Mouse (Mus musculus): Measurements from ENCODE around the gene Olig1.

Olig1 gene

GRCm38 (mm10) chr16:91246292-91246691 lies 23.3 kb upstream of the Olig1 start:
- no peak for DNase-seq

GRCm38 (mm10) chr16:91255419-91256164 lies 14.0 kb upstream of the Olig1 start:
- peak; percentile 21 to 44 for DNase-seq

GRCm38 (mm10) chr16:91258956-91259355 lies 10.6 kb upstream of the Olig1 start:
- no peak for DNase-seq

GRCm38 (mm10) chr16:91260861-91261260 lies 8.7 kb upstream of the Olig1 start:
- DNase-seq = no peak

DNA sequence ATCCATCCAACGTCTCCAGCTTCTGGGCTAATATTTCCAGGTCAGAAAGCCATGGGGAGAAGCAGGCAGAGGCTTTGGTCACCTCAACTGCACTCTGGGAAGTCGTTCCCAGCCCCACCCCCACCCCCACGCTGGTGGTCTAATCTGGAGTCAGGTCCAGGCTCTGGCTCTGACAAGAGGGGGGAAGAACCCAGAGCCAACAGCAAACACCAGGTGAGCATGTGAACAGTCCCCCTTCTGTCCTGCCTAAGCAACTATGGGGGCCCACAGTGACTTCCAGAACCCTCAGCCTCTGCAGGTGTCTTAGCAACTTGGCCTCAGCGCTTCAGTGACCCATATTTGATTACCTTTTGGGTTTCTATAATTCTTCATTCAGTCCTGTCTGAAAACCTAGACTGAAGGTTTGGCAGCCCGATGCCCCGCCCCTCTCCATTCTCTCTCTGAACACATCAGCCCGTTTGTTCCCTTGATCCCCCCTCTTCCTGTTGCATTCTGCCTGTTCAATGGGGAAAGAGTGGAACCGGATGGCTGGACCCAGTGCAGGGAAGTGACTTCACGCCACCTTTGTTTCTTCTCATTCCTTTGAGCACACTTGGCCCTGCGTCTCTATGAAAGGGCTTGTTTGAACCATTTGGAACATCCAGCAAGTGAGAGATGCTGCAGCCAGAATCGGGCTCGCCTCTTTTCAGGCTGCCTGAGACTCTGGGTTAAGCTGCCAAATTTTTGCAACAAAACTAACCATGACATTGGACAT lies 6.9 kb upstream of the Olig1 start:
- no peak for DNase-seq

DNA sequence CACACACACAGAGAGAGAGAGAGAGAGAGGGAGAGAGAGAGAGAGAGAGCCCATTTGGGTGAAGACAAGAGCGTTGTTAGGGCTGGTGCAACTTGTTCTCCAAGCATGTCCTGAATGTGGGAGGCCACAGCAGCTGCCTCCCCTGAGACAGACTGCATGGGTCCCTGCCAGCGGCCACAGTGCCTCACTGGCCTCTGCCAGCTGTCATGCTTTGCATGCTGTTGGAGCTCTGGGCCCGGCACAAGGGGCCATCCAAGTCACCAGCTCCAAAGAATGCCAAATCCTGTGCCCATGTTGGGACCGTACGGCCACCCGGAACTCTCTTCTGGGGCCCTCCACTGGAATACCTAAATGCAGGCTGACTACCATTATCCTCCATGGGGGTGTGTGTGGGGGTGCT lies 3.6 kb upstream of the Olig1 start:
- peak in 1 of 2 experiments; percentile 3 for DNase-seq

DNA sequence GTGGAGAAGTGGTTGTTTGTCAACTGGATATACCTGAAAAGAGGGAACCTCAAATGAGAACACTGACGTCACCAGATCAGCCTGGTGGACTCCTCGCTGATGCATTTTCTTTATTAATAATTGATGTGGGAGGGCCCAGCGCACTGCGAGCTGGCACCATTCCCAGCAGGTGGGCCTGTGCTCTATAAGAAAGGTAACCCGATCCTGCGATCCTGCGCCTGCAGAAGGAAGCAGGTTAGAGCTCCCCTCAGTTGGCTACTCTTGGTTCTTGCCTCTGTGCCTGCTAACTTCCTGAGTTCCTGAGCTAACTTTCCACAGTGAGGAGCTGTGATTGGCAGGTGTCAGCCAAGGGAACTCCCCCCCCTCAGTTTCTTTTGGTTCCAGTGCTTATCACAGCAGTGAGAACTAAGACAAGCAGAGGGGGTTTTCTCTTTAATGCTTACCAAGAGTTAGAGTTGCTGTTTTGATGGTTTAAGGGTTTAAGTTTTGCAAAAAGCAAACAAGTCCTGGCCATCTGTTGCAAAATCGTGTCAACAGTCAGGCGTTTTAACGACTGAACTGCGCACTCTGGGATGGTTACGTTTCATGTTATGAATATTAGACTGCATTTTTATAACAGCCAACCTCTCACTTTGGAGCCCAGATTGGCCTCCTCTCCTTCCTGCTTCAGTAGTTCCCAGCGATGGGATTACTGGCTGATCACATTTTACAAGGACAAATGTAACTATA lies 684 bp upstream of the Olig1 start:
- DNase-seq = no peak

- DNase-seq = no peak
These were observed 820 bp downstream of the Olig1 start for GRCm38 (mm10) chr16:91270212-91270971.

DNA sequence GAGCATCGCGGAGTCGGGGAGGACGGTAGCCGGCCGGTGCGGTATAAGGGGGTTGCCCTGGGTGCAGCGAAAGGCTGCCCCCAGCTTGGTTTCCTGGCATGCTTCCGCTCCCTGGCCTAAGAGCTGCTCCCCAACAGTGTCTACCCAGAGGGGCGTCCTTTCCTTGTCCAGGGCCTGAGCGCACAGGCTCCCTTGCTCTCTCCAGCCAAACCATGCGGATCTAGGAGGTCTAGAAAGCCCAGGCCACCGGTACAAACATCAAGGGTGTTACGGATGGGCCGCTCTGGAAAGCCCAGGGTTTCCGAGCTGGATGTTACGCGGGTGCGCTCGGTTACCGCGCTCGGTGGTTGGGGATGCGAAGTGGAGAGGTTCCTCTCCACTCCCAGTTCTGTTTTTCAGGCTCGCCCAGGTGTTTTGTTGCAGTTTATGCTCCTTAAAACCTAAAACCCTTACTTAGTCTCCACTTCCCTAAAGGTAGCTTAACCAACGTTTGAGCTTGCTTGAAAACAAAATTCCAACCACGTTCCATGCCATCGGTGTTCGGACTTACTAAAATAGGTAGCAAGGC lies 1.5 kb downstream of the Olig1 start:
- DNase-seq = no peak

DNA sequence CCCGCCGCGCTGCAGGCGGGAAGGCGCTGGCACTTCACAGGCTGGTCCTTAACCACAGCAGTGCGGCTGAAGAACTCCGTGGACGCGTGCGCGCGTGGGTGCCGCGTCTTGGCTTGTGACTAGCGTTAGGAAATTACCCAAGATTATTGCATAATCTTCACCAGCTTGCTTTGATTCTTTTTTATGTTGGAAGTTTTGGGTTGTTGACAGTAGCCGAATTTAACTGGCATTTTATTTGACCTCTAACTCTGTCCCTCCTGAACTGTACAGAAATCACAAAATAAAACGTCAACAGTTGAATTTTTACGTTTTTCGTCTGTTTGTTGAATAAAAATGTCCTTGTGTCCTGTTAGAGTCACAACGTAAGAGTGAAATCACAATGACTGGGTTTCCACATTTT lies 2.1 kb downstream of the Olig1 start:
- no peak for DNase-seq

- no peak for DNase-seq
These were observed 10.9 kb downstream of the Olig1 start for GRCm38 (mm10) chr16:91280516-91280915.

DNA sequence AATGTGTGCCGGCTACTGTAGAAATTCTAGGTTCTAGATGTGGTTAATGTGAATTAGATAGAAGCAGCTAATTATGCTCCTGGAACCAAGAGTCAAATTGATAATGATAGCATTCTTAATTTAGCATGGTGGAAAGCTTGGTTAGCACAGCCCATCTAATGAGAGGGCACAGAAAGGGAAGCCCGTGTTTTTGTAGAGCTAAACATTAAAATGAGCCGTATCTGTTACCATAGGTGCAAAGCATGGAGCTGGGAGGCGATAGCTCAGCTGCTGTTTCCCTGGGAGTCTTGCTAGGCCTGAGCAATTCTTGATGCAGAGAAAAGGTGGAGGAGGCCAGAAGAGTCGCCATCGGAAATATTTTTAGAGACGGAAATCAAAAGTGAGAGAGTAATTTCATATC lies 22.5 kb downstream of the Olig1 start:
- DNase-seq = no peak

DNA sequence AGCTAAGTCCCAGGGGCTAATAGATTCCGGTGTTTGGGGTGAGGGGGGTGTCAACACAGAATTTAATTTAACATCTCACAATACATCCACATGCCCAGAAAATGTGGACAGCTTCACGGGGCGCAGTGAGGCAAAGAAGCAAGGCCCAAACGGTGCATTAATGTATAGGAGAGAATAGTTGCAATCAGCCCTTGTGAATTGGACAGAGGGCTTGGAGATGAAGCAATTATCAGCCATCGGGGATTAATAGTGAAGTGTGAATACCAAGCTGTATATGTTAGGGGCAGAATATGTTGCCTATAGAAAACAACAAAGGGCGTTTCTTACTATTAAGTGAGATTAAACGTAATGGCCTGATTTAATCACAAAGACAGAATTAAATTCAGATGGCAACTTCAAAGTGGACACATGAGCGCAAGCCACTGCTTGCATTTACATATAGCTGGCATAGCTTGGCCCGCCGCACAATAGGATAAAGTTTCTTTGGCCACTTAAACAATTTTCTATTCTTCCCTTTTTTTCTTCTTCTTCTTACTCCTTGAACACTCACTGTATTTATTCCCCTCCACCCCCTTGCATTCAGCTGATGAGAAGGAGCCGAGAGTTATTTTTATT lies 23.3 kb downstream of the Olig1 start:
- no peak for DNase-seq

DNA sequence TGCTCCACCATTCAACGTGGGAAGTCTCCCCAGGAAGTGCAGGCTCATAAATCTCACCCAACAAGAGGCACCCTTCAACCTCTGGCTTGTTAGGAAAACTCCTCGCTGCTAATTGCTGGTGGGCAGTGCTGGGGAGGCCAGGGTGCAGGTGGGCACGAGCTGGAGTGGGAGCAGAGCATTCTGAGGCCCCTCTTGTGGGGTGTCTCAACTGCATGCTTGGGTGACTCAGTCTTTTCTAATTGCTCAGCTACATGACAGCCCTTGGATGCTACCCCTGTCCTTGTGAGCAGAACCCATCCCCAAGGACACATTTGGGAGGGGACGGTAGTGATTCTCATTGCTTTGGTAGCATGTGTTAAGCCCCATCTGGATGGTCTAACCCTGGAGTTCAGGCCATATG lies 28.2 kb downstream of the Olig1 start:
- DNase-seq = no peak

DNA sequence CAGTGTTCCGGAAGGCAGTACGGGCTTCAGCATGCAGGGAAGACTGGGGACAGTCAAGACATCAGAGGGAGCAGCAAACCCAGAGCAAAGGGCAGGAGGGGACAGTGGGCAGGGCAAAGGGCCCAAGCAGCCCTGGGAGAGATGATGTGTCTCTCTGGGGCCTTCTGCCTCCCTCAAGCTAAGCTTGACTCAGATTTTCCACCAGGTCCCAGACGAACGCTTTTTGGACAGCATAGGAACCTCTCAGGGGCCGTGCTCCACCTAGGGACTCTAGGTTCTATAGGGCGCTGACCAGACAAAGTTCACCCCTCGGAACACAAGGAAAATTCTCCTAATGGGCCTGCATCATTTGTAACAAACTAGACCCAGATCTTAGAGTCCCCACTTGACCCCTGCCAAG lies 29.8 kb downstream of the Olig1 start:
- DNase-seq = no peak

DNA sequence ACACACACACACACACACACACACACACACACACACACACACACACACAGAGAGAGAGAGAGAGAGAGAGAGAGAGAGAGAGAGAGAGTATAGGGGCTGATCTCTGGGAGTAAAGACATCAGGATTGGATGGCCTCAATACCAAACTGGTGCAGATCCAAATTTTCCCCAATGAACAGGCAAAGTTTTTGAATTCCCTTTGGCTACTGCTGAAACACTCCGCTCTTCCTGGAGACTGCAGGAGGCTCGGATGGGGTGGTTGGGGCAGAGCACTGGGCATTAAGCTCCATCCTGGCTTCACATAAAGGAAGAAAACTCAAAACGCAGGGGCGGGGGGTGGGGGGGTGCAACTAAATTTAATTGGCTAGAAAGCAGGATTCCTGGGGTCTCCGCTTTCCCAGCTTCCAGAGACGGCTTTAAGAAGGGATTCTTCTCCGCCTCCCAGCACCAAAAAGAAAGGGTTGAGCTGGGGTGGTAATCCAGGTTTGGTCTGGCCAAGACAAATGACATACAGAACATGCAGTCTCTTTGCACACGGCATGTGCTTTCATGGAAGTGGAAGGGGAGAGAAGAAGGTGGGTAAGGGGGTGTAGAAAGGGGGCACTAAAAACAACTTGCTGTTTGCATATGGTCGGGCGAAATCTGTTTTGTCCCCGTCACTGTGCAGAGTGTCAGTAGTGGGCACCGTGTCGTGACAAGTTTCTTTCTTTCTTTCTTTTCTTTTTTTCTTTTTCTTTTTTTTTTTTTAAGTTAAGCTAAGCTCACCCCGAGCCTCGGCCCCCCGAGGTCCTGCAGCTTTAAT lies 31.3 kb downstream of the Olig1 start:
- DNase-seq = no peak

- DNase-seq = no peak
These were observed 31.9 kb downstream of the Olig1 start for GRCm38 (mm10) chr16:91301454-91301853.

DNA sequence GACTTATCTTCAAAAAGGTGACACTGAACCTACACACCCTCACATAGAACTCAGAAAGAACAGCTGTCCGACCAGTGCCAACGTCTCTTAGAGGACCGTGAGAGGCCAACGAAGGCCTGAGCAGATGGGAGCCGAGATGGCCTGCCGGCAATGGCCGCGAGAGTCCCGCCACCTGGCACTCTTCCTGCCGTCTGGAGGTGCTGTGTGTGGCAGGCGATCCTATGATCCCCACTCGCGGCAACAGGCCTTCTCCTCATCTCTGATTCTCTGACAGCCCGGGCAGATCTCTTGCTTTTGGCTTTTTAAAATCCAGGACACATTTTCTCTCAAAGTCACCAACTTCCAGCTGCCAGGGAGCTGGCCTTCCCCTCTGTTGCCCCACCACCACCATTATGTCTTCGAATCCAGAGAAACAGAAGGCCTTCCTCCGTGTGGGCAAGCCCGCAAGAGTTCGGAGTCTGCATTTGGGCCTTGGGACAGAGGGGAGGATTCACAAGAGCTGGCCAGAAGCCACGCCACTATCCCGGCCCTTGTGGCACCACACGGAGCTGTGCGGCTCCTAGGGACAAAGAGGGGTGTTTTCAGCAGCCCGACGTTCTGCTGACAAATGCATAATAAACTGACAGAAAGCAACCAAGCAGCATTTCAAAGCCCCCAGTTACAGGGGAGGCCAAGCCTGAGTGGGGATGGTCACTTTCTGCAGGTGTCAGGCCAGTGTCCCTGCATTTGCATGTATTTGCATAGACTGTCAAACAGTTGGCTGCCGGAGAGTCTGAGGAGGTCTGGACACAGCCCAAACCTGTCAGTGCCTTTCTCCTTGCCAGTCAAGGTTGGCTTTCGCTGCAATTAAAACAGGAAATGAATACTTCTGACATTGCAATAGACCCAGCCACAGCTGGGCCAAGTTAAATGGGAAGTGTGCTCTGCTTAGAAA lies 34.5 kb downstream of the Olig1 start:
- DNase-seq = peak; percentile 23 to 41

DNA sequence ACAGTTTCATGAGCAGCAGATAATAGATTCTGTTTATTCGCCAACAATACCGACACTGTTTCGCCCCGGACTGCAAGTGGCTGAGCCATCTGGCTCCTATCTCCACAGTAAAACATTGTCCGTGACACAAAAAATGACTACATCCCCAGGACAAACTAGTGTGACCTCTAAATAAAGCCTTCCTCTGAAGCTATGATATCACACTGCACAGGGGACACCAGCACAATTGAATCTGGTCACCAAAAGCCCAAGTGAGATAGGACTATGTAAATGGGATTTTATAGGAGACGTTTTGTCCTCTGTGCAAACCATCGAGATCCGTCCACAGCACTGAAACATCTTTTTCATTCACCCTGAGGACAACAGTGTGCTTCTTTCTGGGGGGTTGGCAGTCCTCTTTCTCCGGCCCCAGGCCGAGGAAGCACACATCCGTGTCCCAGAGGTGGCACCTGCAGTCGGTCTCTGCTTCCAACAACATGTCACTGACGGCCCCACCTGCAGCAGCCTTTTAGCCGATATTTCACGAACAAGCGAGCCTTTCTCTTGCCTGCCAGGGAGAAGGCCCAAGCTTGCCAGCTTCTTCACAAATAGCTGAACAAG lies 36.0 kb downstream of the Olig1 start:
- no peak for DNase-seq

DNA sequence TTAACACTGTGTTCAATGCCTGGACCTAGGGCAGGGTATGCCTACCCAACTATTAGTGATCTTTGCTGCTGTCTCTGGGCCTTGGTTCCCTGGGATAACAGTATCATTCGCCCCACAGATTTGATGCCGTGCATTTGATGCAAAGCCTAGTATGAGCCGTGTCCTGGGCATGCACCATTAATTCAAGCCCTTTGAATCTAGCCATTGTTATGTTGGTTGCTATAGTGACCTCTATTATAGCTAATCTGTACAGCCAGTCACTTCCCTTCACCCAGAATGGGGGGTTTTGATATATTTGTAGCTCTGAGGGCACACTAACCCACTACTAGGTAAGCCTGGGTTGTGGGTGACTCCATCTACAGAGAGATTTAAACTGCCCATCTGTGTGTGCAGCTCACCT lies 40.3 kb downstream of the Olig1 start:
- no peak for DNase-seq
